8 mouse cellular contexts compared by ENCODE assay signal in genomic region chr8:72319921-72320802, GRCm38 (mm10). TPM values are rescaled to one million over a fixed set of nuclear protein-coding genes. Genes with fewer than 3 reads are reported as not detected.
A peak's percentile ranks its signal among the peaks of the same experiment; 100 is the strongest.
DNase-seq lines count a peak whose midpoint lies in the region; ATAC-seq lines count a peak whose summit lies in the region.

No protein-coding gene starts in this region.

- H3K36me3 ChIP-seq in embryonic facial prominence, embryonic 14.5 days (ENCODE audit: control insufficient read depth, insufficient read depth, low read length): no peaks in the 10 kb centered on the region; the same call in 1 of the 2 replicates
- no peaks in the 10 kb centered on the region for H3K36me3 ChIP-seq in hindbrain, embryonic 11.5 days (ENCODE audit: control insufficient read depth, insufficient read depth, low read length)
- H3K36me3 ChIP-seq in liver, embryonic 16.5 days (ENCODE audit: control insufficient read depth, insufficient read depth): no peaks in the 10 kb centered on the region

- no peak for ATAC-seq in embryonic facial prominence, embryonic 14.5 days (ENCODE audit: low read depth)
- no peak for ATAC-seq in hindbrain, embryonic 11.5 days (ENCODE audit: low FRiP score)
- ATAC-seq in liver, embryonic 16.5 days (ENCODE audit: low read depth): no peak

- peak; percentile 43 to 50 for DNase-seq in adrenal gland, adult 18-20 months (ENCODE audit: low spot score in 2 of 2)
- DNase-seq in adrenal gland, adult 8-10 months: no peak
- peak; percentile 72 to 73 for DNase-seq in B cell, adult 2 months
- DNase-seq in embryonic facial prominence, embryonic 14.5 days (ENCODE audit: low spot score): no peak
- peak; percentile 39 for DNase-seq in hindbrain, embryonic 11.5 days (ENCODE audit: low spot score)
- peak; percentile 29 for DNase-seq in retina, embryonic 14.5 days (ENCODE audit: low spot score)
- DNase-seq in c-Kit-positive CD71-positive TER-119-positive erythroid progenitor cells, embryonic 14.5 days (ENCODE audit: low spot score): no peak

- H3K4me2 ChIP-seq in embryonic facial prominence, embryonic 14.5 days (ENCODE audit: low read depth, low read length): peak overlapping the region; percentile 86
- H3K4me2 ChIP-seq in hindbrain, embryonic 11.5 days (replicated peaks; ENCODE audit: low read depth, low read length): peak overlapping the region; percentile 89
- H3K4me2 ChIP-seq in liver, embryonic 16.5 days (ENCODE audit: low read depth, low read length): peak overlapping the region; percentile 79

- H3K4me3 ChIP-seq in embryonic facial prominence, embryonic 14.5 days (ENCODE audit: low read depth, low read length): peak overlapping the region; percentile 55
- peak overlapping the region; percentile 40 for H3K4me3 ChIP-seq in hindbrain, embryonic 11.5 days (ENCODE audit: low read depth, low read length)
- H3K4me3 ChIP-seq in liver, embryonic 16.5 days (ENCODE audit: low read depth, low read length): peak overlapping the region; percentile 63

- no peaks in the 10 kb centered on the region for H3K9me3 ChIP-seq in embryonic facial prominence, embryonic 14.5 days (ENCODE audit: control insufficient read depth, low read length)
- no peaks in the 10 kb centered on the region for H3K9me3 ChIP-seq in hindbrain, embryonic 11.5 days (ENCODE audit: control insufficient read depth, low read length)
- no peaks in the 10 kb centered on the region for H3K9me3 ChIP-seq in liver, embryonic 16.5 days (replicated peaks; ENCODE audit: control insufficient read depth, low read length)

- H3K27me3 ChIP-seq in embryonic facial prominence, embryonic 14.5 days (replicated peaks; ENCODE audit: control insufficient read depth, insufficient read depth, low read length): peaks cover 38% of the 10 kb centered on the region
- H3K27me3 ChIP-seq in hindbrain, embryonic 11.5 days (ENCODE audit: control insufficient read depth, insufficient read depth, low read length): peaks cover 31% of the 10 kb centered on the region
- H3K27me3 ChIP-seq in liver, embryonic 16.5 days (ENCODE audit: control insufficient read depth, insufficient read depth, low read depth, low read length): peaks cover 35% of the 10 kb centered on the region

- no peak overlapping the region for H3K27ac ChIP-seq in embryonic facial prominence, embryonic 14.5 days (replicated peaks; ENCODE audit: low read depth, low read length)
- H3K27ac ChIP-seq in hindbrain, embryonic 11.5 days (ENCODE audit: low read depth, low read length): no peak overlapping the region
- no peak overlapping the region for H3K27ac ChIP-seq in liver, embryonic 16.5 days (ENCODE audit: low read length)

- H3K9ac ChIP-seq in embryonic facial prominence, embryonic 14.5 days (ENCODE audit: low read depth, low read length): peak overlapping the region; percentile 72
- H3K9ac ChIP-seq in hindbrain, embryonic 11.5 days (ENCODE audit: low read depth, low read length): no peak overlapping the region
- H3K9ac ChIP-seq in liver, embryonic 16.5 days (ENCODE audit: low read depth, low read length): peak overlapping the region; percentile 56

- WGBS in embryonic facial prominence, embryonic 14.5 days: 18% methylated on average over 19 of the region's 55 CpGs
- whole genome bisulfite sequencing in hindbrain, embryonic 11.5 days: 7% methylated on average over 45 of the region's 55 CpGs
- 7% methylated on average over 52 of the region's 55 CpGs for WGBS in liver, embryonic 16.5 days (ENCODE audit: insufficient replicate concordance)

- H3K4me1 ChIP-seq in embryonic facial prominence, embryonic 14.5 days (ENCODE audit: control insufficient read depth, insufficient read depth, low read length): no peaks in the 10 kb centered on the region
- 0 out of 2 replicates have a peak, but pooled peaks cover 5% of the 10 kb centered on the region for H3K4me1 ChIP-seq in hindbrain, embryonic 11.5 days (replicated peaks; ENCODE audit: control insufficient read depth, insufficient read depth, low read length)
- peaks cover 13% of the 10 kb centered on the region for H3K4me1 ChIP-seq in liver, embryonic 16.5 days (ENCODE audit: control insufficient read depth, low read depth, low read length)

RNA-seq across cellular contexts. Expression of gene Klf2, which starts 1.3 kb away (rescaled TPM):
- 10 to 100 TPM; 44.4 to 68.3 TPM for total RNA-seq in adrenal gland, adult 18-20 months (2021)
- total RNA-seq in adrenal gland, adult 8-10 months (2022): 10 to 100 TPM; 30.7 to 44.2 (median 36.5) TPM
- 19.9 and 22.1 TPM in 2 replicates for polyA plus RNA-seq in embryonic facial prominence, embryonic 14.5 days (2014; fragmentation: Nextera tagmentation; extraction: Ambion mirVana)
- polyA plus RNA-seq in hindbrain, embryonic 11.5 days (2014; fragmentation: Nextera tagmentation; extraction: Ambion mirVana): 4.4 and 4.8 TPM in 2 replicates
- 1.8 and 2.0 TPM in 2 replicates for polyA plus RNA-seq in liver, embryonic 16.5 days (2015; fragmentation: Nextera tagmentation; extraction: Ambion mirVana)

RNA-seq across cellular contexts. Expression of gene Gm10282, which starts 15.1 kb away (rescaled TPM):
- total RNA-seq in adrenal gland, adult 18-20 months (2021): 10 to 100 TPM in 1 of 2 experiments, 1 to 10 TPM in 1; 4.1 to 11.3 TPM
- total RNA-seq in adrenal gland, adult 8-10 months (2022): 1 to 10 TPM; 4.5 to 9.5 (median 7.9) TPM
- 23.1 and 26.5 TPM in 2 replicates for polyA plus RNA-seq in embryonic facial prominence, embryonic 14.5 days (2014; fragmentation: Nextera tagmentation; extraction: Ambion mirVana)
- polyA plus RNA-seq in hindbrain, embryonic 11.5 days (2014; fragmentation: Nextera tagmentation; extraction: Ambion mirVana): 32.2 and 35.1 TPM in 2 replicates
- polyA plus RNA-seq in liver, embryonic 16.5 days (2015; fragmentation: Nextera tagmentation; extraction: Ambion mirVana): 5.8 and 6.0 TPM in 2 replicates

Comparison
In these comparisons a context has a peak if more than half of its experiments do, and no peak if none do; other contexts are left out.
1. DNase-seq: peak in adrenal gland, adult 18-20 months (2 of 2), B cell, adult 2 months (2 of 2), hindbrain, embryonic 11.5 days (single experiment) and retina, embryonic 14.5 days (single experiment); none in adrenal gland, adult 8-10 months (single experiment), embryonic facial prominence, embryonic 14.5 days (single experiment) and c-Kit-positive CD71-positive TER-119-positive erythroid progenitor cells, embryonic 14.5 days (single experiment).
2. Peak in every context shown above with its lines, with median percentiles within 50 percentile points of each other: H3K4me2 ChIP-seq and H3K4me3 ChIP-seq.